Mouse (Mus musculus): Measurements from ENCODE around the gene Fat4.

GRCm38 (mm10) chr3:38923251-38923686, 36.5 kb downstream of the Fat4 start:
- TF ChIP-seq CTCF (IDR thresholded peaks at IDR 0.05; ENCODE audit: low read depth) (no peak), EP300 (optimal IDR thresholded peaks at IDR 0.05) (no peak)
